Mouse (Mus musculus) midbrain, embryonic 11.5 days (tissue): ENCODE measurements around the gene Abcd4. TPM values are rescaled to one million over a fixed set of nuclear protein-coding genes. Genes with fewer than 3 reads are reported as not detected.

Experiments
- ATAC-seq: fragments of 200-750 bp; cut with Nextera tagmentation; 2 replicates; pipeline ENCODE4 v1.8.0; 2017; ENCODE audit warnings: moderate TSS enrichment, moderate library complexity; ENCODE audit not compliant: low FRiP score
- DNase-seq: peaks from one replicate; pipeline ENCODE4 v3.0.0; 2015; ENCODE audit warnings: low spot score; ENCODE audit errors: missing footprints
- H3K27ac ChIP-seq: fragments of 300-500 bp; sonication (generic); 2 replicates; pipeline ENCODE4 v1.5.1; 2014; ENCODE audit warnings: low read depth, low read length
- H3K27me3 ChIP-seq: fragments of 300-500 bp; sonication (generic); 2 replicates; pipeline ENCODE4 v1.6.1; 2014; ENCODE audit warnings: mild to moderate bottlenecking, low read length, moderate library complexity, mixed read lengths; ENCODE audit not compliant: control insufficient read depth, insufficient read depth
- H3K36me3 ChIP-seq: fragments of 300-500 bp; sonication (generic); 2 replicates; pipeline ENCODE4 v1.6.1; 2014; ENCODE audit warnings: mild to moderate bottlenecking, low read length, moderate library complexity, mixed read lengths; ENCODE audit not compliant: control insufficient read depth, insufficient read depth
- H3K4me1 ChIP-seq: fragments of 300-500 bp; sonication (generic); 2 replicates; pipeline ENCODE4 v1.6.1; 2014; ENCODE audit warnings: low read length; ENCODE audit not compliant: control insufficient read depth, insufficient read depth
- H3K4me2 ChIP-seq: fragments of 300-500 bp; sonication (generic); 2 replicates; pipeline ENCODE4 v1.6.1; 2014; ENCODE audit warnings: mild to moderate bottlenecking, moderate library complexity
- H3K4me3 ChIP-seq: fragments of 300-500 bp; sonication (generic); 2 replicates; pipeline ENCODE4 v1.5.1; 2014; ENCODE audit warnings: low read depth, low read length
- H3K9ac ChIP-seq: fragments of 300-500 bp; sonication (generic); 2 replicates; pipeline ENCODE4 v1.6.1; 2014; ENCODE audit warnings: low read length
- H3K9me3 ChIP-seq: fragments of 300-500 bp; sonication (generic); 2 replicates; pipeline ENCODE4 v1.6.1; 2016; ENCODE audit warnings: low read length; ENCODE audit not compliant: control insufficient read depth
- WGBS: fragments of 180-500 bp; shearing (Covaris S2); extraction: QIAGEN DNeasy Blood & Tissue Kit; methylation state at CpG from one replicate; pipeline ENCODE4 v1.1.7; 2014; 5-methylcytosine and 5-hydroxymethylcytosine counted together
- polyA plus RNA-seq: library from polyadenylated mRNA; unstranded; fragments of >200 nt; fragmentation: Nextera tagmentation; extraction: Ambion mirVana; gene quantifications from 2 replicates; pipeline ENCODE4 v1.2.1, GENCODE M21; 2014

The Abcd4 gene
- polyA plus RNA-seq, 1 experiment from 2014 or later, result 6.4 TPM

GRCm38 (mm10) chr12:84569336-84569970 is 47.8 kb downstream of the Abcd4 start, which contains the start of gene Vsx2:
TSS of gene Vsx2 (plus strand) at chr12:84569762.
- H3K4me3 ChIP-seq, result peak within 1 kb of the TSS; percentile 13; the same call in 1 of the 2 replicates
- peaks cover 10% of the 10 kb centered on the region for H3K4me1 ChIP-seq
- no peak within 1 kb of the TSS for H3K27ac ChIP-seq
- no peak within 1 kb of the TSS for H3K9ac ChIP-seq
- ATAC-seq (no peak), DNase-seq (peak; percentile 93)
- peaks cover 70% of the 10 kb centered on the region for H3K27me3 ChIP-seq
- H3K36me3 ChIP-seq, result no peaks in the 10 kb centered on the region
- under 1% methylated on average over 25 of the region's 25 CpGs for WGBS
- peak within 1 kb of the TSS; percentile 26 for H3K4me2 ChIP-seq
- no peaks in the 10 kb centered on the region for H3K9me3 ChIP-seq

DNA sequence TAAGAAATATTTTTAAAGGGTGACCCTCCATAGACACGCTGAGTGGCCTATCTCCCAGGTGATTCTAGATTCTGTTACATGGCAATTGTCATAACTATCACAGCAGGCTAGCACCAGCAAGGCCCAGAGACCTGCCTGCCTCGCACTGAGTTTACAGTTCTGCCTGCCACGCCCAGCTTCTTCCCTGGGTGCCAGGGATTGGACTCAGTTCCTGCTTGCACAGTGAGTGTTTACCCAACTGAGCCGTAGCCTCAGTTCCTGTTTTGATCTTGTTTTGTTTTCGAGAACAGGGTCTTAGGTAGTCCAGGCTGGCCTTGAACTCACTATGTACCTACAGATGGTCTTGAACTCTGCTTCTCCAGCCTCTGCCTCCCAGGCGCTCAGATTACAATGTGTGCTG is 49.6 kb downstream of the Abcd4 start:
- Histone ChIP-seq H3K9ac (no peak overlapping the region), H3K4me2 (no peak overlapping the region), H3K27ac (no peak overlapping the region), H3K4me1 (peaks cover 10% of the 10 kb centered on the region), H3K9me3 (no peaks in the 10 kb centered on the region), H3K4me3 (no peak overlapping the region), H3K27me3 (peaks cover 55% of the 10 kb centered on the region), H3K36me3 (no peaks in the 10 kb centered on the region)
- no peak for ATAC-seq
- DNase-seq, result no peak
- 89% methylated on average over 6 of the region's 6 CpGs for WGBS

DNA sequence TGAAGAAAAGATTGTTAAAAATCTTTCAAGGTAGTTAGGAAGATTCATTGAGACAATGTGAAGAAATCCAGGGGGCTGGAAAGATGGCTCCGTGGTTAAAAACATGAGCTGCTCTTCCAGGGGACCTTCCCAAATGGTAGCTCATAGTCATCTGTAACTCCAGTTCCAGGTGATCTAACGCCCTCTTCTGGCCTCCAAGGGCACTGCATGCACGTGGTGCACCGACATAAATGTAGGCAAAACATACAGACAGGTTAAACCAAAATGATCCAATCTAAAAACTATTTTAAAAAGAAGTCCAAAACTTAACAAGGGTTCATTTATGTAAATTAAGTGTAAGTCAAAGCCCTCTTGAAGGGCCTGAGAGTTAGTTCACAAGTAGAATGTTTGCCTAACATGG is 54.7 kb downstream of the Abcd4 start:
- Histone ChIP-seq H3K9me3 (no peaks in the 10 kb centered on the region), H3K36me3 (no peaks in the 10 kb centered on the region), H3K4me1 (no peaks in the 10 kb centered on the region), H3K27me3 (peaks cover 6% of the 10 kb centered on the region), H3K4me2 (no peak overlapping the region), H3K9ac (no peak overlapping the region), H3K4me3 (no peak overlapping the region), H3K27ac (no peak overlapping the region)
- no peak for DNase-seq
- 53% methylated on average over 4 of the region's 4 CpGs for WGBS
- ATAC-seq, result no peak

GRCm38 (mm10) chr12:84555218-84555617 is 62.0 kb downstream of the Abcd4 start:
- no peaks in the 10 kb centered on the region for H3K9me3 ChIP-seq
- no peaks in the 10 kb centered on the region for H3K27me3 ChIP-seq
- H3K4me2 ChIP-seq, result no peak overlapping the region
- H3K9ac ChIP-seq, result no peak overlapping the region
- no peak for ATAC-seq
- H3K27ac ChIP-seq, result no peak overlapping the region
- DNase-seq, result no peak
- WGBS, result 59% methylated on average over 8 of the region's 8 CpGs
- no peaks in the 10 kb centered on the region for H3K4me1 ChIP-seq
- no peaks in the 10 kb centered on the region for H3K36me3 ChIP-seq
- no peak overlapping the region for H3K4me3 ChIP-seq

Other genes starting within 250 kb of the Abcd4 start
- 8.8 and 9.3 TPM in 2 replicates for gene Entpd5, start 208.4 kb downstream of the Abcd4 start, polyA plus RNA-seq
- gene Bbof1, start 208.3 kb downstream of the Abcd4 start, polyA plus RNA-seq, result 0.70 and 0.81 TPM in 2 replicates
- 28.0 and 30.8 TPM in 2 replicates for gene Rnf113a2, start 200.2 kb downstream of the Abcd4 start, polyA plus RNA-seq
- 25.5 and 26.9 TPM in 2 replicates for gene Aldh6a1, start 166.4 kb downstream of the Abcd4 start, polyA plus RNA-seq
- gene Lin52, start 166.0 kb downstream of the Abcd4 start, polyA plus RNA-seq, result 42.2 and 45.7 TPM in 2 replicates
- gene Vsx2, start 47.7 kb downstream of the Abcd4 start, polyA plus RNA-seq, result 0.66 and 0.99 TPM in 2 replicates
- 0.05 TPM in 1 of 2 replicates, not detected in the other for gene Vrtn, start 23.6 kb upstream of the Abcd4 start, polyA plus RNA-seq
- 0.22 and 0.37 TPM in 2 replicates for gene Syndig1l, start 81.4 kb upstream of the Abcd4 start, polyA plus RNA-seq
- 97.2 and 102 TPM in 2 replicates for gene Npc2, start 155.7 kb upstream of the Abcd4 start, polyA plus RNA-seq
- gene Isca2, start 155.8 kb upstream of the Abcd4 start, polyA plus RNA-seq, result 162 and 171 TPM in 2 replicates